Mouse (Mus musculus) adrenal gland, adult 18-20 months (tissue): Measurements from ENCODE around the gene Kif26b. TPM values are rescaled to one million over a fixed set of nuclear protein-coding genes. Genes with fewer than 3 reads are reported as not detected.

Source experiments
- DNase-seq, 2 experiments: peaks; one replicate each; pipeline ENCODE4 v3.0.0; 2021 to 2022; ENCODE audit warnings: low spot score in 2 of 2
- total RNA-seq, 2 experiments: library from RNA; stranded (reverse); gene quantifications; 1 replicate in 1 of 2; 2 replicates in 1 of 2; pipeline ENCODE4 v1.2.3; 2021

Kif26b gene
- total RNA-seq, 2 experiments from 2014 or later: 2.7 to 4.4 TPM

- DNase-seq: no peak
Observed at GRCm38 (mm10) chr1:178835805-178836204, 306.9 kb downstream of the Kif26b start.

- no peak for DNase-seq
Observed at GRCm38 (mm10) chr1:178836998-178837397, 308.1 kb downstream of the Kif26b start.

GRCm38 (mm10) chr1:178838696-178839320, 309.9 kb downstream of the Kif26b start:
- DNase-seq: no peak

GRCm38 (mm10) chr1:178840311-178840710, 311.4 kb downstream of the Kif26b start:
- no peak for DNase-seq

- no peak for DNase-seq
Observed at GRCm38 (mm10) chr1:178844839-178845238, 315.9 kb downstream of the Kif26b start.

GRCm38 (mm10) chr1:178847569-178847968, 318.6 kb downstream of the Kif26b start:
- no peak for DNase-seq

GRCm38 (mm10) chr1:178848380-178849106, 319.6 kb downstream of the Kif26b start:
- no peak for DNase-seq

GRCm38 (mm10) chr1:178850569-178850968, 321.6 kb downstream of the Kif26b start:
- DNase-seq: no peak

GRCm38 (mm10) chr1:178854936-178855335, 326.0 kb downstream of the Kif26b start:
- no peak for DNase-seq

- DNase-seq: no peak
Observed at GRCm38 (mm10) chr1:178855974-178856373, 327.0 kb downstream of the Kif26b start.

GRCm38 (mm10) chr1:178860671-178861391, 331.9 kb downstream of the Kif26b start:
- no peak for DNase-seq

GRCm38 (mm10) chr1:178861392-178861762, 332.5 kb downstream of the Kif26b start:
- no peak for DNase-seq

GRCm38 (mm10) chr1:178863756-178864155, 334.8 kb downstream of the Kif26b start:
- no peak for DNase-seq

- no peak for DNase-seq
Observed at GRCm38 (mm10) chr1:178864297-178864696, 335.4 kb downstream of the Kif26b start.

GRCm38 (mm10) chr1:178866757-178867156, 337.8 kb downstream of the Kif26b start:
- DNase-seq: no peak

- no peak for DNase-seq
Observed at GRCm38 (mm10) chr1:178871055-178871454, 342.1 kb downstream of the Kif26b start.

GRCm38 (mm10) chr1:178876926-178877325, 348.0 kb downstream of the Kif26b start:
- no peak for DNase-seq

- no peak for DNase-seq
Observed at GRCm38 (mm10) chr1:178878676-178879075, 349.8 kb downstream of the Kif26b start.

GRCm38 (mm10) chr1:178880905-178881304, 352.0 kb downstream of the Kif26b start:
- DNase-seq: no peak

GRCm38 (mm10) chr1:178886671-178887070, 357.7 kb downstream of the Kif26b start:
- no peak for DNase-seq

- no peak for DNase-seq
Observed at GRCm38 (mm10) chr1:178892376-178892775, 363.5 kb downstream of the Kif26b start.
